Mouse (Mus musculus) urinary bladder, postnatal 36 days (tissue): Measurements from ENCODE around the gene Gm20765.
"Not testable (repeated sequence)": the region's sequence is repeated elsewhere in the genome, so short reads cannot be mapped to it uniquely, and the experiment has no call there.

Experiments used
- DNase-seq, 2 experiments: peaks; one replicate each; pipeline ENCODE4 v3.0.0; 2022; ENCODE audit warnings: low spot score in 2 of 2, mixed read lengths in 1 of 2

Gm20765 gene

DNA sequence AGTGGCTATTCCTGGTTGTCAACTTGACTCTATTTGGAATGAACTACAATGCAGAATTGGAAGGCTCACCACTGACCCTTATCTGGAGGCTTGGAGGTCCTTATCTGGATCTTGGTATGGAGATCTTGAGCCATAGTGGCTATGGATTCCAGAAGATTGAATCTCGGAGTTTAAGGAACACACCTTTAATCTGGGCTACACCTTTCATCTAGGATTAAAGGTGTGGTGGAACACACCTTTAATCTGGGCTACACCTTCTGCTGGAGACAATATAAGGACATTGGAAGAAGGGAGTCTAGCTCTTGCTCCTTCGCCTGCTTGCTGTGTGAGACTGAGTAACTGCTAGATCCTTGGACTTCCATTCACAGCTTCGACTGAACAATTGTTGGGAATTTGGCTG lies at the start of gene Gm20765:
Gene Gm20765 (plus strand): TSS at position 301 of the 400 bp plus-strand sequence.
- DNase-seq: not testable (repeated sequence)

DNA sequence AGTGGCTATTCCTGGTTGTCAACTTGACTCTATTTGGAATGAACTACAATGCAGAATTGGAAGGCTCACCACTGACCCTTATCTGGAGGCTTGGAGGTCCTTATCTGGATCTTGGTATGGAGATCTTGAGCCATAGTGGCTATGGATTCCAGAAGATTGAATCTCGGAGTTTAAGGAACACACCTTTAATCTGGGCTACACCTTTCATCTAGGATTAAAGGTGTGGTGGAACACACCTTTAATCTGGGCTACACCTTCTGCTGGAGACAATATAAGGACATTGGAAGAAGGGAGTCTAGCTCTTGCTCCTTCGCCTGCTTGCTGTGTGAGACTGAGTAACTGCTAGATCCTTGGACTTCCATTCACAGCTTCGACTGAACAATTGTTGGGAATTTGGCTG lies 42.6 kb upstream of the Gm20765 start, which contains the start of gene Gm21293:
Gene Gm21293 (plus strand): TSS at position 301 of the 400 bp plus-strand sequence.
- DNase-seq: not testable (repeated sequence)

DNA sequence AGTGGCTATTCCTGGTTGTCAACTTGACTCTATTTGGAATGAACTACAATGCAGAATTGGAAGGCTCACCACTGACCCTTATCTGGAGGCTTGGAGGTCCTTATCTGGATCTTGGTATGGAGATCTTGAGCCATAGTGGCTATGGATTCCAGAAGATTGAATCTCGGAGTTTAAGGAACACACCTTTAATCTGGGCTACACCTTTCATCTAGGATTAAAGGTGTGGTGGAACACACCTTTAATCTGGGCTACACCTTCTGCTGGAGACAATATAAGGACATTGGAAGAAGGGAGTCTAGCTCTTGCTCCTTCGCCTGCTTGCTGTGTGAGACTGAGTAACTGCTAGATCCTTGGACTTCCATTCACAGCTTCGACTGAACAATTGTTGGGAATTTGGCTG lies 34.1 kb upstream of the Gm20765 start, which contains the start of gene Gm6763:
Gene Gm6763 (plus strand): TSS at position 301 of the 400 bp plus-strand sequence.
- not testable (repeated sequence) for DNase-seq

DNA sequence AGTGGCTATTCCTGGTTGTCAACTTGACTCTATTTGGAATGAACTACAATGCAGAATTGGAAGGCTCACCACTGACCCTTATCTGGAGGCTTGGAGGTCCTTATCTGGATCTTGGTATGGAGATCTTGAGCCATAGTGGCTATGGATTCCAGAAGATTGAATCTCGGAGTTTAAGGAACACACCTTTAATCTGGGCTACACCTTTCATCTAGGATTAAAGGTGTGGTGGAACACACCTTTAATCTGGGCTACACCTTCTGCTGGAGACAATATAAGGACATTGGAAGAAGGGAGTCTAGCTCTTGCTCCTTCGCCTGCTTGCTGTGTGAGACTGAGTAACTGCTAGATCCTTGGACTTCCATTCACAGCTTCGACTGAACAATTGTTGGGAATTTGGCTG lies 25.6 kb upstream of the Gm20765 start, which contains the start of gene Gm8764:
Gene Gm8764 (plus strand): TSS at position 301 of the 400 bp plus-strand sequence.
- not testable (repeated sequence) for DNase-seq

DNA sequence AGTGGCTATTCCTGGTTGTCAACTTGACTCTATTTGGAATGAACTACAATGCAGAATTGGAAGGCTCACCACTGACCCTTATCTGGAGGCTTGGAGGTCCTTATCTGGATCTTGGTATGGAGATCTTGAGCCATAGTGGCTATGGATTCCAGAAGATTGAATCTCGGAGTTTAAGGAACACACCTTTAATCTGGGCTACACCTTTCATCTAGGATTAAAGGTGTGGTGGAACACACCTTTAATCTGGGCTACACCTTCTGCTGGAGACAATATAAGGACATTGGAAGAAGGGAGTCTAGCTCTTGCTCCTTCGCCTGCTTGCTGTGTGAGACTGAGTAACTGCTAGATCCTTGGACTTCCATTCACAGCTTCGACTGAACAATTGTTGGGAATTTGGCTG lies 17.1 kb upstream of the Gm20765 start, which contains the start of gene Gm21304:
Gene Gm21304 (plus strand): TSS at position 301 of the 400 bp plus-strand sequence.
- not testable (repeated sequence) for DNase-seq

DNA sequence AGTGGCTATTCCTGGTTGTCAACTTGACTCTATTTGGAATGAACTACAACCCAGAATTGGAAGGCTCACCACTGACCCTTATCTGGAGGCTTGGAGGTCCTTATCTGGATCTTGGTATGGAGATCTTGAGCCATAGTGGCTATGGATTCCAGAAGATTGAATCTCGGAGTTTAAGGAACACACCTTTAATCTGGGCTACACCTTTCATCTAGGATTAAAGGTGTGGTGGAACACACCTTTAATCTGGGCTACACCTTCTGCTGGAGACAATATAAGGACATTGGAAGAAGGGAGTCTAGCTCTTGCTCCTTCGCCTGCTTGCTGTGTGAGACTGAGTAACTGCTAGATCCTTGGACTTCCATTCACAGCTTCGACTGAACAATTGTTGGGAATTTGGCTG lies 8.6 kb upstream of the Gm20765 start, which contains the start of gene Gm21312:
Gene Gm21312 (plus strand): TSS at position 301 of the 400 bp plus-strand sequence.
- not testable (repeated sequence) for DNase-seq

DNA sequence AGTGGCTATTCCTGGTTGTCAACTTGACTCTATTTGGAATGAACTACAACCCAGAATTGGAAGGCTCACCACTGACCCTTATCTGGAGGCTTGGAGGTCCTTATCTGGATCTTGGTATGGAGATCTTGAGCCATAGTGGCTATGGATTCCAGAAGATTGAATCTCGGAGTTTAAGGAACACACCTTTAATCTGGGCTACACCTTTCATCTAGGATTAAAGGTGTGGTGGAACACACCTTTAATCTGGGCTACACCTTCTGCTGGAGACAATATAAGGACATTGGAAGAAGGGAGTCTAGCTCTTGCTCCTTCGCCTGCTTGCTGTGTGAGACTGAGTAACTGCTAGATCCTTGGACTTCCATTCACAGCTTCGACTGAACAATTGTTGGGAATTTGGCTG lies 8.4 kb downstream of the Gm20765 start, which contains the start of gene Gm4340:
Gene Gm4340 (plus strand): TSS at position 301 of the 400 bp plus-strand sequence.
- DNase-seq: not testable (repeated sequence)

DNA sequence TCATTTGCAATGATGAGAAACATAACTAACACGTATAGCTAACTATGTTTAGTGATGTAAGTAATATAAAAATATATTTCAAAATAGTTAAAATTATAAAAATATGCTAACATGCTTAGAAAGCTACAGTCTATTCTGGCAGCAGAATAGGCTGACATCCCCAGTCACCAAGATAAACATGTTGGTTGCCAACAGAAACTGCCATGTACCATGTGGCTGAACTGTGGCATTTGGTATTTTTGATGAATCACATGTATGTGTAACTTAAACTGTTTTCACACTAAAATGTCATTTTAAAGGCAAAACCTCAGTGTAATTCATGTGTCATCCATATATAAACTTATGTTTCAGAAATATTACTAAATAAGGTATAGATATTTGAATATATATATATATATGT lies 24.3 kb downstream of the Gm20765 start:
- no peak for DNase-seq

DNA sequence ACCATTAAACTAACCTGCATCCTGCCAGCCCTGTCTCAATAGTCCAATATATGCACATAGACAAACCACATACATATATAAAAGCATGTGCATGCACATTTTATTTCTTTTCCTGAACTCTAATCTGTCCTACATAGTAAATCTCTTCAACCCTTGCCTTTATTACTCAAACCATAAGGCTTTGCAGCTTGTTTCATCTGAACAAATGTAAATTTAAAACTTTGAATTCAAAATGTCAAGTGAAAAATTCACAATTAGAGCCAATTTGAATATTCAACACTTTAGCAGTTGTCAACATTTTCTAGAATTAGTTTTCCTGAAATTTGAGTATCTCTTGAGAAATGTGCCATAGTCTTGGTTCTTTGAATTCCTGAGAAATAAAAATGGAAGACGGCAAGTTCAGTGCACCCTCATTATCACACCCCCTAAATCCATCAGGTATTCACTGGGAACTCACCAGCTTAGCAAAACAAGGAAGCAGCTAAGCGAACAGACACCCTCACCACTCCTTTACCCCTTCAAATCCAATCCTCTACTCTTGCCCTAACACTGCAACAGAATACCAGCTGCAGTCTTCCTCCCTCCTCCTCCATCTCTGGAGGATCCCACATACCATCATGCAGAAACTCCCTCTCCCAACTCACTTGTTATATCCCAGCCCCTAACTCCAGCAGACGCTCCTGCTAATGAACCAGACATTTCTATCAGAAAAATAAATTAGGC lies 25.1 kb downstream of the Gm20765 start:
- no peak for DNase-seq

DNA sequence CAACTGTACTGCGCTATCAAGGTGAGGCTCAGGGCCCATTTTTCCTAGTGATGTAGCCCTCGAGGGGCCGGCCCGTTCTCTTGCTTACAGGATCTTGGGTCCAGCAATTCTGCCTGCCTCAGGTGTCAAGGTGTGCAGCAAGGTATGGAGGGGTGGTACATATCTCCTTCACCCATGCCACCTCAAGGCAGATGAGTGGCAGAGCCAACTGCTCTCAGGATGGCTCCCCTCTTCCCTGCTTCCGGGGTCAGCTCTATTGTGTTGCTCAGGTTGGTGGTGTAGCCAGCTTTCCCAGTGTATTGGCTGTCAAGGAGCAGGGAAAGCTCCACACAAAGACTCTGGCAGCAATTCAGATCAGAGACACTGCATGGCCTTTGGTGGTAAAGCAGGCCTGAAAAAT lies 29.2 kb downstream of the Gm20765 start:
- DNase-seq: no peak

DNA sequence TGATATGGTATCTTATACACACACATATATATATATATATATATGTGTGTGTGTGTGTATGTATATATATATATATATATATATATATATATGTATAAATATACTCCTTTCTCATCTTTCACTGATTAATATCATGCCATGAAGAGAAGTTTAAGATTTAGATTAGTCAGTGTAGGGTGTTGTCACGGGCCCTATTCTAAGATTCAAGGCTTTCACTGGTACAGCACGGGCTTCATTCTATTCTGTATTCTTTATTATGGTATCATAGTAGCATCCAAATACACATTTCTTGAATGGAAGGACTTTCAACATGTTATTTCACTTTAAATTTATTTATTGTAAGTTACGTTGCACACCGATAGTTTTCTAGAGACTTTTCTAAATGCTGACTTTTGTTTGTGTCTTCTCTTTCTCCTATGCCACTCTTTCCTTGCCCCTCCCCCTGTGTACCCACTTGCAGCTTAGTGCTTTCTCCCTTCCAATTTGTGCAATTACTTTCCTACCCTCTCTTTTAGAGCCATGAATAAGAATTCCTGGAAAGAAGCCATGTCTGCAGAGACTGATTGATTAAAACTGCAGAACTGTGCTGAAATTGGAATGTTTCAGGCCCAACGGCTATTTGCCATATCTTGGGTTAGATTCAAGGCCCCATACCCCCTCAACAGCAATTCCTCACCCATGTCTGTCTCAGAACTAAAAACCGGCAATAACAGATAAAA lies 35.1 kb downstream of the Gm20765 start:
- DNase-seq: no peak
